Mouse (Mus musculus): Measurements from ENCODE around the gene Erbb3.

- TF ChIP-seq POLR2A (IDR thresholded peaks at IDR 0.05; ENCODE audit: borderline replicate concordance, extremely low read depth, low read depth, low read length) (no peak), CTCF (IDR thresholded peaks at IDR 0.05; ENCODE audit: insufficient read depth, low read length) (no peak)
These were observed 53.7 kb downstream of the Erbb3 start for GRCm38 (mm10) chr10:128535624-128536265.

All from lung, adult 2 months (tissue).